Mouse (Mus musculus) heart, adult 8-10 months (tissue): Measurements from ENCODE around the gene Yy1. TPM values are rescaled to one million over a fixed set of nuclear protein-coding genes. Genes with fewer than 3 reads are reported as not detected.

ENCODE experiments used
- DNase-seq: peaks from one replicate; pipeline ENCODE4 v3.0.0; 2022; ENCODE audit warnings: low spot score
- total RNA-seq, 4 experiments: library from RNA; stranded (reverse); gene quantifications; 2 replicates each; pipeline ENCODE4 v1.2.4; 2022

Yy1 gene
- 10 to 100 TPM; 24.8 to 34.8 (median 28.6) TPM for total RNA-seq

- peak; percentile 95 for DNase-seq
Measured at GRCm38 (mm10) chr12:108792546-108793452, at the start of gene Yy1. Gene Yy1, plus strand, starts transcription at chr12:108792973.

- no peak for DNase-seq
Measured at GRCm38 (mm10) chr12:108745990-108746389, 46.8 kb upstream of the Yy1 start.

GRCm38 (mm10) chr12:108749019-108749418 lies 43.8 kb upstream of the Yy1 start:
- no peak for DNase-seq

- no peak for DNase-seq
Measured at GRCm38 (mm10) chr12:108749454-108749853, 43.3 kb upstream of the Yy1 start.

- no peak for DNase-seq
Measured at GRCm38 (mm10) chr12:108750226-108750625, 42.5 kb upstream of the Yy1 start.

- no peak for DNase-seq
Measured at GRCm38 (mm10) chr12:108751790-108752189, 41.0 kb upstream of the Yy1 start.

GRCm38 (mm10) chr12:108755141-108755540 lies 37.6 kb upstream of the Yy1 start:
- no peak for DNase-seq

GRCm38 (mm10) chr12:108756611-108757010 lies 36.2 kb upstream of the Yy1 start:
- DNase-seq = no peak

GRCm38 (mm10) chr12:108757717-108758257 lies 35.0 kb upstream of the Yy1 start:
- DNase-seq = peak; percentile 97

GRCm38 (mm10) chr12:108758273-108758672 lies 34.5 kb upstream of the Yy1 start:
- no peak for DNase-seq

GRCm38 (mm10) chr12:108758682-108759081 lies 34.1 kb upstream of the Yy1 start:
- DNase-seq = no peak

GRCm38 (mm10) chr12:108759266-108759665 lies 33.5 kb upstream of the Yy1 start:
- DNase-seq = no peak

- DNase-seq = no peak
Measured at GRCm38 (mm10) chr12:108760016-108760415, 32.8 kb upstream of the Yy1 start.

- DNase-seq = no peak
Measured at GRCm38 (mm10) chr12:108760500-108761020, 32.2 kb upstream of the Yy1 start.

- peak; percentile 61 for DNase-seq
Measured at GRCm38 (mm10) chr12:108761209-108761608, 31.6 kb upstream of the Yy1 start.

GRCm38 (mm10) chr12:108761665-108762064 lies 31.1 kb upstream of the Yy1 start:
- DNase-seq = no peak

GRCm38 (mm10) chr12:108763057-108763796 lies 29.5 kb upstream of the Yy1 start:
- DNase-seq = no peak

GRCm38 (mm10) chr12:108764917-108765678 lies 27.7 kb upstream of the Yy1 start:
- peak; percentile 31 for DNase-seq

- DNase-seq = peak; percentile 89
Measured at GRCm38 (mm10) chr12:108765751-108766221, 27.0 kb upstream of the Yy1 start.

GRCm38 (mm10) chr12:108766316-108766715 lies 26.5 kb upstream of the Yy1 start:
- no peak for DNase-seq

GRCm38 (mm10) chr12:108766866-108767265 lies 25.9 kb upstream of the Yy1 start:
- DNase-seq = no peak
